Mouse (Mus musculus) neural tube, embryonic 10.5 days (tissue): ENCODE results near the gene Sacm1l.

Source experiments
- DNase-seq: peaks from one replicate; pipeline ENCODE4 v3.0.0-alpha.2; 2017; ENCODE audit warnings: low spot score; ENCODE audit errors: extremely low spot score

Sacm1l gene

DNA sequence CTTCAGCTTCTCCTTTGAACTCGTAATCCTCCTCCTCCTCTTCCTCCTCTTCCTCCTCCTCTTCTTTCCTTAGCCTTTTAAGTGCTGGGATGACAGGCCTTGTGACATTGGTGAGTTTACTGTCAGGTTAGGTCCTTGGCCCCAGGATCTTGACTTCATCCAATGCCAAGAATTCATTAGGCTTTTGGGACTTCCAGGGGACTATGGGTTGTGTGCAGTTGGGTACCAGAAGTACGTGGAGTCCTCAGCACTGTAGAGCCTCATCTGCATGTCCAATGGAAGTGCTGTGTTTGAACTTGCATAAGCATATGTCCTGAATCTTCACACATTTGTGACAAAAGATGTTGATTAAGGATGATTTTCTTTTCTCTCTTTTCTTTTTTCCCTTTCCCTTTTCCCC lies 20.6 kb upstream of the Sacm1l start:
- no peak for DNase-seq

DNA sequence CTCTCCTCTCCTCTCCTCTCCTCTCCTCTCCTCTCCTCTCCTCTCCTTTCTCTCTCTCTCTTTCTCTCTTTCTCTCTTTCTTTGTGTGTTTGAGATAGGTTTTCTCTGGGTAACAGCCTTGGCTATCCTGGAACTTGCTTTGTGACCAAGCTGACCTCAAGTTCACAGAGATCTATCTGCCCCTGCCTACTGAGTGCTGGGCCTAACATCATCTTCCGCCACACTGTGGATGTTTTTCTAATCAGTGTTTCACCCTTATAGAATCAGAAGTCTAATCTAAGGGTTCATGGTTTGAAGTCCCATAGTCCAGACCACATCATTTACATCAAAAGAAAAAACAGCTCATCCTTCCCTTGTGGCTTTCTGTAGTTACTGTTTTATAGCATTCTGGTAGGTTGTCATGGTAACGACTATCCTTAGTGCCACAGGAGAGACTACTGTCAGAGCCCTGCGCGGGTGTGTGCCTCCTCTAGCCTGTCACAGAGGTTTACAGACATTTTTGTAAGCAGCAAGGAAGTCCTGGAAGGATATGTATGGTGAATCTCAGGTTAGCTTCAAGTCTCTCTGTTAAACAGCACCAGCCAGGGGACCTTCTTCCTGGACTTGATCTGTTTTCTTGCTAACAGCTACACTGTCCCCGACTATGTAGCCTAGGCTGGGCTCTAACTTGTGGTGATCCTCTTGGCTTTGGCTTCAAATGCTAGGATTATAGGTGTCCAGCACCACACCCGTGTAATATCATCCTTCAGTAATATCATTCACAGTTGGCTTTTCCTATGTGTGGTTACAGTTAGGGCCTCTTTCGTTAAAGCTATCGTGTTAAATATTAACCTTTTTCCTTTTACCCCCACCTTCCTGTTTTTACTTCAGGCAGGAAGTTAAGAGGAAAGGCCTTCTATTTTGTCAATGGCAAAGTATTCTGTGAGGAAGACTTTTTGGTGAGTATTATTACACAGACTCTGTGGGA lies 19.6 kb upstream of the Sacm1l start:
- DNase-seq, result no peak

DNA sequence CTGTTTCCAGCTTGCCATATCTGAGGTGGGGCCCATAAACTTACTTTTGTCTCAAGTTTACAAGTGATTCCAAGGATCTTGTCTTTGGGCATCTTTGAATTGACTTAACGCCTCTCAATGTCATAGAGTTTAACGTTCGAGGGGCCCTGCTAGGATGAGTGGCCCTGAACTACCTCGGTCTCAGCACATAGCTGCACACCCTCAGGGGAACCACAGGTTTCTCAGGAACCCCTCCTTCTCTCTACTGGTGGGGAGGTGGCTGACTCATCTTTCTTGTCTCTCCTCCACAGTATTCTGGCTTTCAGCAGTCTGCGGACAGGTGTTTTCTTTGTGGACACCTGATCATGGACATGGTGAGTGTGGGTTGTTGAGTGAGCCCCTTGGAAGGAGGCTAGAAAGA lies 18.6 kb upstream of the Sacm1l start:
- no peak for DNase-seq

DNA sequence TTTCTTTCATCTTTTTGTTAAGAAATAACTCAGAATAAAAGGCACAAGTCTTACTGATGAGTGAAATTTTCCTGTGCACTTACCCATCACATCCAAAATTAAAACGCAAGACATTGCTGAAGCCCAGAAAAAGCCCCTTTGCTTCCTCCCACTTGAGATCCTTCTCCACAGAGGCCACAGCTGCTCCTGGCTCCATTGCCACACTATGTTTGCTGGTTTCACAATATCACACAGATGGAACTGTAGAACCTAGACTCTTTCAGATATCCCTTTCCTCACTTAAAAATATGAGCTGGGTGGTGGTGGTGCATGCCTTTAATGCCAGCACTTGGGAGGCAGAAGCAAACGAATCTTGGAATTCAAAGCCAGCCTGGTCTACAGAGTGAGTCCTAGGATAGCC lies 17.1 kb upstream of the Sacm1l start:
- DNase-seq, result no peak

DNA sequence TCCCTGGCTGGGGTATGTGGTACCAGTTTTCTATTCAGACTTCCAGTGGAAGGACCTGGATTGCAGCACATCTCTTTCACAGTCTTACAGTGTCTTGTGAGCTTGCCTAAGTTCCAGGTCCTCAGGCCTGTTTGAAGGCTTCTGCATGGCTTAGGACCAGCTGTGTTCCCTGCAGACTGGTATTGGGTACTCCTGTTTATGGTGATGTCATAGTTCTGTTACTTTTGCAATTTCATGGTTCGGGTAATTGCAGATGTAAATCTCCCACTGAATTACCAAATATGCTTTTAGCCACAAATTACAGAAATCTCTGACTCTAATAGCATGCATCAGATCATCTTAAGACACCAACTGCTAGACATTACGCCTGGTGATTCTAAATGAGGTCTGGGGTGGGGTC lies 14.5 kb upstream of the Sacm1l start:
- no peak for DNase-seq

DNA sequence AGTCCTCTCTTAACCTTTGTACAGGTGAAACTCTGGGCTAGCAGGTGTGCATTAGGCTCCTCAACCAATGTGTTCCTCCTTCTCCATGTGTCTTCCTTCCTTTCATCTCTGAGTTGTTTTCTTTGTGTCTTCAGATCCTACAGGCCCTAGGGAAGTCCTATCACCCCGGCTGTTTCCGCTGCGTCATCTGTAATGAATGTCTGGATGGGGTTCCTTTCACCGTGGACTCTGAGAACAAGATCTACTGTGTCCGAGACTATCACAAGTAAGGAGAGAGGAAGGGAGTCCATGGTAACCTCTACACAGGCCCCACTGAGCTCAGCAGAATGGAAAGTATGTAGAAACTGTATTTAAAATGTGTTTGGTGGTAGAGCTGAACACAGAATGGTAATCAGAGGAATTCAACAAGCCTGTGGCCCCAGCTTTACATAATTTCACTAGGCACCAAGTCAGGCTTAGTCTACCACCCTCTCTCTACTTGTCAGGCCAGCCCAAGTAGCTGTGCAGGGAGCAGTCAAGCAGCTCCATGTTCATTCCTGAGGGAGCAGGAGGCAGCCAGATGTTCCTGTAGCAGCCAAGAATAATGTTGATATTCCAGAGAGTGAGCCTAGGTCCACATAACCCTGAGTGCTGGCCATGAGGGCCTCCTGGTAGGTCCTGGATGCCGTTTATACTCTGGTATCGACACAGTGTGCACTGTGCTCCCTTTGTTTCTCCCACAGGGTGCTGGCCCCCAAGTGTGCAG lies 12.7 kb upstream of the Sacm1l start:
- no peak for DNase-seq

DNA sequence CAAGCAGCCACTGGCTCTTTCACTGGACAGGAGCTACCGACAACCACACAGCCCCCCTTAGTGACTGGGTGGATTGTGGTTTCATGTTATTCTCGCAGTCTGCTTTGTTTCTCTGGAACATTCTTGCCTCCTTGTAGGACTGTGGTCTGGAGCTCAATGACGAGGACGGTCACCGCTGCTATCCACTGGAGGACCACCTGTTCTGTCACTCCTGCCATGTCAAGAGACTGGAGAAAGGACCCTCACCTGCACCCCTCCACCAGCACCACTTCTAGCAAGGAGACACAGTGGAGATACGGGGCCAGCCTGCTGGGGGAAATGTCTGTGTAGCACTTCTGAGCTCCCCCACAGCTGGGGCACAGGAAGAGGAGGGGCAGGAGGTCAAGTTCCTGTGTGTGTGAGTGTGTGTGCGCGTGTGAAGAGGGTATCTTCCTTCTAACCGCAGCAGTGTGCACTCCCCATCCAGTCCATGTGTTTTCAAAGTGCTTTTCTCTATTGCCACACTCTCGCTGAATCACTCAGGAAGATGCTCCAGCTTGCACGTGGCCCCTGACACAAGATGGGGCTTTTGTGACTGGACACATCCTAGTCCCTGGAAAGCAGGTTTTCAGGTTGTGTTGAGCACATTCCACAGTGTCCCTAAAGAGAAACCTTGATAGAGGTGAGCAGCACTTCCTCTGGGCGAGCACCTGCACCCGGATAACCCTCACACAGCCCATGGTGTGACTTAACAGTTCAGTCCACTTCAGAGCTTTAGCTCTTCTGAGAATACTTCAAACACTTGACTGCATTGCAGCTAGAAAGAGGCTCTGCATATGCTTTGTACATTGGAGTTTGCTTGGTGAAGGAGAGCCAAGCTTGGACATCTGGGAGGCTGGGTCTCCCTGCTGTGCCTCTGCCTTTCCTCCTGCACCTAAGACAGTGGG lies 10.3 kb upstream of the Sacm1l start:
- no peak for DNase-seq

DNA sequence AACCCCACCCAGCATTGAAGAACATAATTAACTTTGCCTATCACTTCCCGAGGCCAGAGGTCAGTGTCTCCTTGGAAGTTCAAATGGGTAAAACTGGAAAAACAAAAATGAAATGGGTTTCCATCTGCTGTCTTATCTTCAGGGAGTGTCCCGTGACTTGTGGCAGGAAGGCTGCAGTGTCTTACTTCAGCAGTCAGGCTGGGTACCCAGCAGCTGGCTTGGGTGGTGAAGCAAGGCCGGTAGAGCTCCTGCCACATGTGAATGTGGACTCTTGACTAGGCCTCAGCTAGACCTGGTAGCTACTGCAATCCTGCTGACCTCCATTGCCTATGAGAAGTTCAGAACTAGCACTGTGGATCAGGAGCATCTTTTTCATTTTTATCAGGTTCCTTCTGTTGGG lies 8.8 kb upstream of the Sacm1l start:
- DNase-seq, result no peak

DNA sequence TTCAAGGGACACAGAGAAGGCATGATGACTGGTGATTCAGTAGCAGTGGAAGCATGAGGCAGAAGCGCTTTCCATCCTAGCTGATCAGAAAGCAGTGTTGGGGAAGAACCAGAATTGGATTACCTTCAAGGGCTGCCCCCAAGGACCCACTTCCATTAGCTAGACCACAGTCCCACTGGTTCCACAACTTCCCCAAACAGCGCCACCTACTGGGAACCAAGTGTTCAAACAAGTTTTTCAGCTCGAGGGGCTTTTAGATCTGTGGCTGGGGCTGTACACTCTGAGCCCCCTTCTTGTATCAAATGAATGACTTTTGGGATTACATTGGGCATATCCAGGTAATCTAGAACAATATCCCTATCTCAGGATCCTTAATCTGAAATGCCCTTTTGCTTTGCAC lies 5.9 kb upstream of the Sacm1l start:
- no peak for DNase-seq

DNA sequence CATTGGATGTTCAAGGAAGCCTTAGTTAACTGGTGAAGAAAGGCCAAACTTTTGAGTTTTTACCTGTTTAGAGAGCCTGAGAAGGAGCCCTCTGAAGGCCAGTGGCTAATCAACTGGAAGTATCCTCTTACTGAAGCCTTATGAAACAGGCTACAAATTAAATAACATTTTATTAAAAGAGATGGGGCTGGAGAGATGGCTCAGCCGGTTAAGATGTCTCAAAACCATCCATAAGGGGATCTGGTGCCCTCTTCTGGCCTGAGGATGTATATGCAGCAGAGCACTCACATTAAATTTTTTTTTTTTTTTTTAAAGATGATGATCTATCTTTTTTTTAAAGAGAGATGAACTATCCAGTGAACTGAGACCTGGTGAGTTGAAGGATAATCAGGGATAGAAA lies 4.5 kb upstream of the Sacm1l start:
- peak; percentile 51 for DNase-seq

DNA sequence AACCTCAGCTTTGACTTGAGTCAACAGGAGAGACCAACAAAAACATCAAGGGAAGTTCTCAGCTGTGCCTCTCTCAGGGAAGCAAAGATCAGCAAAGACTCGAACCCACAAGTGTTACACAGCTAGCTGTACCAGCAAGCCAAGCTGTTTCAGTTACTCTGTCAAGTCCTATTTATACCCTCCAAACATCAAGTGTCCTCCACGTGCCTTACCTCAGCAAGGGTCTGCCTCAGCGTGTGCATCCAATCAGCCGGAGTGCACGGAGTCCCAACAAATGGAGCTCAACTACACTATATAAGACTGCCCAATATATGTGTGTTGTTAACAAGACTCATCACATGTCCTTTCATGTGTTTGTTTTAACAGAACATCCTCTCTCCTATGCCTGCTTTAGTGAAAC lies 3.1 kb upstream of the Sacm1l start:
- no peak for DNase-seq

DNA sequence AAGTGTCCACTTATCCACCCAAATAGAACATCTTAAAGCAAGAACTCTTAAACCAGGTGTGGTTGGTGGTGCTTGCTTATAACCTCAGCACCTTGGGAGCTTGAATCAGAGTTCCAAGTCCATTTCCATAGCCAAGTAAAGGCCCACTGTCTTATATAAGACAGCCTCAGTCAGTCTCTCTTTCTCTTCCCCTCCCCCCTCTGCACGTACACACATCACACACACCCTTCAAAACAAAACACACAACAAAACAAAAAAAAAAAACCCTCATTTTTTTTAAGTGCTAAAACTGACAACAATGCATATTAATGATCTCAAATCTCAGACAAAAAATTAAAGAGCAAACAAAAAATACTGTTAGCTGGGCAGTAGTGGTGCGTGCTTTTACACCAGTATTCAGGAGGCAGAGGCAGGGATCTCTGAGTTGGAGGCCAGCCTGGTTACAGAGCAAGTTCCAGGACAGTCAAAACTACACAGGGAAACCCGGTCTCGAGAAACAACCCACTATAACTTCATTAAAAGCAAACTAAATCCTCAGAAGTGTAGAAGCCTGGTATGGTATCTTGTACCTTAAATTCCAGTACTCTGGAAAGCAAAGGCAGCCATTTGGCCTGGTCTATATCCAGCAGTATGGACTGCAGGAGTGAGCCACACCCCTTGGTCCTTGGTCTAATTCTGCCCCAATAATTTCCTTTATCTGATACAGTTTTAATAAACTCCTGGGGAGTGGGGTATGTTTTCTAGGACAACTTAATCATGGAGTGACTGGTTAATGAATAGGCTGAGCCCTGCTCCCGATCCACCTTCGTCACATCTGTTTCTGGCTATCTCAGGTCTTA lies 1.3 kb upstream of the Sacm1l start:
- DNase-seq, result no peak

DNA sequence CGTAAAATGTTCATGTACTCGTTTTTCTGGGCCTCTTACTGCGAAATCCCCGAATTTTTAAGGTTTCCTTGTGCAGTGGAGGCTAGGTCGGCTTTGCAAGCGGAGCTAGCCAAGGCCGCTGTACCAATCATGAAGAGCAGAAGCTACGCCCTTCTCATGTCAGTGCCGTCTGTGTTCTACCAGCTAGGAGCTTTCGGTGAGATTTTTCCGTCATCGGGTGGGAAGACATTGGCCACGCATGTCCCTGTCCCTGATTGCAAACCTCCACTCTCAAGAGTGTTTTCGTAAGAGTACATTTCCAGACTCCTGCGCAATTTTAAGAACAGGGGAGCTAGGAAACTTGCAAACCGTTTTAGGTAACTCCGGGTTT lies 648 bp upstream of the Sacm1l start:
- peak; percentile 60 for DNase-seq

DNA sequence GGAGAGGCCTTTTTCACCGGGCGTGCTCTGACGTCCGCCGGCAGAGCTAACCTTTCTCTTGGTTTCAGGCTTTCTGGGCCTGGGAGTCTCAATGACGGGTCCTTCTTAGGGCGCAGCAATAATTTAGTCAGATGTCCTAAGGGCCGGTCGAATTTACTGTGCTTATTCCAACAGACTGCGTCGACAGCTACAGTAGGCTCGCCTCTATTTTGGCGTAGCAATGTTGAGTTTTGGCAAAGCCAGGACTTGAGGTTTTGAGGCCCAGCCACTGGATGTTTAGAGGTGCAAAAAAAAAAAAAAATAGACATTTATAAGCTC lies 558 bp downstream of the Sacm1l start:
- DNase-seq, result no peak

DNA sequence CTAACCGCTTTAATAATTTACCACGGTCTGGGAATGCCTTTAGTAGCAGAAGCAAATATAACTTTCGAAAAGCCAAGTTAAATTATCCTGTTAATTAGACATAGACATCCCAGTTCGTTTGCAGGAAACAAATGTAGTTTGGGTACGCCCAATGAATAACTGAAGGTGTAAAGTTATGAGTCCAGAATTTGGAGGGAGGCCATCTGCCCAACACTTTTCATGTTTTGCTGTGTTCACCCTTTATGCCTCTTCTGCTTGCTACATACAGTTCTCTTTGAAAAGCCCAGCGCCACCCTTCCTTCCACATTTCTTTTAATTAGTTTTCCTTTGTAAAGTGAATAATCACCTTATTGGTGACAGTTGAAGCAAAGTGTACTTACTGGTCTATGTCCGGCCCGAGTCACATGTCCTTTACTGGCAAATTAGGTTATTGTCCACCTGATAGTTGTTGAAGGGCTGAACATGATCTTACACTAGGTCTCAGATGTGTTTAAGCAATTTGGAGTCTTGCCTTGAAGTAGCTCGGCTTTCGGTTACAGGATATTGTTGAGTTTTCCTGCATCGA lies 1.1 kb downstream of the Sacm1l start:
- DNase-seq, result no peak

DNA sequence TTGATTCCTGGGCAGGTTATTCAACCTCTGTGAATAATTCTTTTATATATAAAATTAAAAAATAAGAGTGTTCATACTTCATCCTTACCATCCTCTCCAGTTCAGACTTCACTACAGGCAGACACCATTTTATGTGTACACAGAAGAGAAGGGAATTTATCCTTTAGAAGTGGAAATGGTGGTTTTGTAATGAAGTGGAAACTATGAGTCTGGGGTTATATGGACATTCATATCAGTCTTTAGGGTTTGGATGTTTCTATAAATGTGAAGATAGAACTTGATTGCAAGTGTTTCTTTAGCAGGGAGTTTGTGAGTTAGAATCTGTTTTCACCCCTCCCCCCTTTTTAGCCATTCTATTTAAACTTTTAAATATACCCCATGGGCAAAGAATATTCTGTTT lies 1.7 kb downstream of the Sacm1l start:
- no peak for DNase-seq

DNA sequence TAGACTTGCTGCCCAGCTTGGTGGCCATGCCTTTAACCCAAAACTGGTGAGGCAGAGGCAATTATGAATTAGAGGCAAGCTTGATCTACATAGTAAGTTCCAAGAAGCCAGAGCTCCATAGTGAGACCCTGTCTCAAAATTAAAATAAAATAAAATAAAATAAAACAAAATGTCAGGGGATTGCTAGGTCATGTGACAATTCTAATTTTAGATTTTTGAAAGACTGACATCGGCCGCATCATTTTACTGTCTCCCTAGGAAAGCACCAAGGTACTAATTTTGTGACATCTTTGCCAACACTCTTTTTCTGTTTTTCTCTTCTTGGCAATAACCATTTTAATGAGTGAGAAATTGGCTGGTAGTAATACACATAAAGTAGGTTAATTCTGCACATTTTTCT lies 7.1 kb downstream of the Sacm1l start:
- DNase-seq, result no peak

DNA sequence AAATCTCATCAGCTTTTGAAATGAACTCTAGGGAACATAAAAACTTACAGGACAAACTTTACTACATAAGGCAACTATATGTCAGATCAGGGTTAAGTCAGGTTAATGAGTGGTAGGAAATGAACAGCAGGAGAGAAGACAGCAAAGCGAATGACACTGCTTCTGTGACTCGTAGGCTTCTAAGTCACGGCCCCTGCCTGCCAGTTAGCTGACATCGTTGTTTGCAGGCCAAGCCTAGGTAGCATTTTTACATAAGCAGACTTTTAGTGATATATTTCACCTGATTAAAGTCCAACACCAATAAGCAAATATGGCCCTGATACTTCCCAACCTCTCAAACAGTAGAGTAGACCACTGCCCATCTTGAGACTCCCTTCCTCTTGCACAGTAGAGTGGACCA lies 8.6 kb downstream of the Sacm1l start:
- no peak for DNase-seq

DNA sequence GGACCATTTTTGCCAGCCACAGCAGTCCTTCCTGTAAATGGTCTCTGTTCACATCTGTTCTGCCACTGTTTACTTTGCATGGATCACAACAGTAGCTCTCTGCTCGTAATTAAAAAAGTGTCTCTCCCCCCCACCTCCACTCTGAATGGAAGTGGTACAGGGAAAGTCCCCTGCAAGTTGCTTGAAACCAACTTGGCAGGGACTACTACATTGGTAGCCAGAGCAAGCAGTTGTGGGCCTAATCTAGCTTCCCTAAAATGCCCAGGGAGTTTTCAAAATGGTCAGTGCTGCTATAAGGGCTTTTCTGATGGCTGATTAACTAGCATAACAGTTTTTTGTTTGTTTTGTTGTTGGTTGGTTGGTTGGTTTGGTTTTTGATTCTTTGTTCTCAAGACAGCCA lies 9.5 kb downstream of the Sacm1l start:
- DNase-seq, result no peak

DNA sequence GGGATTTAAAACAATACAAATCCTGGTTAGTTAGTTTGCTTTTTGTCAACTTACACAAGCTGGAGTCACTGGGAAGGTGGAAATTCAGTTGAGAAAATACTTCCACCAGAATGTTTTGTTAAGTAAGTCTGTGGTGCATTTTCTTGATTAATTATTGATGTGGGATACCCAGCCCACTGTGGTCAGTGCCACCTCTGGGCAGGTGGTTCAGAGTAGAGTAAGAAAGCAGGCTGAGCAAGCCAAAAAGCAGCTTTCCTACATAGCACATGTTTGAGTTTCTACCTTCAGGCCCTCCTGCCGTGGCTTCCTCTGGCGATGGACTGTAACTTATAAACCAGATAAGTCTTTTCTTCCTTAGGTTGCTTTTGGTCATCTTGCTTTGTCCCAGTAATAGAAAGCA lies 10.3 kb downstream of the Sacm1l start:
- DNase-seq, result no peak

DNA sequence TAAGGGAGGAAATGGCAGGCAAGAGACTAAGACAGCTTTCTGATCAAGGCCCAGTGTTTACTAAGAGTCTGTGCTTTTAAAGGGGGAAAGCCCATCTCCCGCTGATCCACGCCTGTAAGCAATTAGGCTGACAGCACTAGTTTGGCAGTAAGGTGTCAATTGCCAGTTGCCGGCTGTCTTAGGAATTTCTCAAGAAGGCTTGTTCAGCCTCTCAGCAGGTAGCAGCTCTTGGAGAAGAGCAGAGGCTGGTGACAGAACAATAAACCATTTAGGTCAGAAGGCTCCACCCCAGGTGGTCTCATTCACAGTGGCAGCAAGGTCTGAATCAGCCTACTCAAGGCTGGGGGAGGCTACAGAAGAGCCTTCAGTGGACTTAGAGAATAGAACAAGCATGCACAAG lies 25.0 kb downstream of the Sacm1l start:
- peak; percentile 30 for DNase-seq
